Mouse (Mus musculus) forebrain, postnatal 0 days (tissue): ENCODE data around the gene Herc3. TPM values are rescaled to one million over a fixed set of nuclear protein-coding genes. Genes with fewer than 3 reads are reported as not detected.

Experiments used
- ATAC-seq: fragments of 200-750 bp; cut with Nextera tagmentation; 2 replicates; pipeline ENCODE4 v1.8.0; 2017; ENCODE audit warnings: mild to moderate bottlenecking, moderate library complexity
- DNase-seq: peaks from one replicate; pipeline ENCODE4 v3.0.0-alpha.2; 2015
- H3K27ac ChIP-seq: fragments of 300-500 bp; sonication (generic); 2 replicates; pipeline ENCODE4 v1.5.1; 2014; ENCODE audit warnings: low read depth, mild to moderate bottlenecking, antibody characterized with exemption, low read length, moderate library complexity, mixed read lengths
- H3K27me3 ChIP-seq: fragments of 300-500 bp; sonication (generic); 2 replicates; pipeline ENCODE4 v1.6.1; 2014; ENCODE audit warnings: mild to moderate bottlenecking, low read length, mixed read lengths; ENCODE audit not compliant: insufficient read depth
- H3K36me3 ChIP-seq: fragments of 300-500 bp; sonication (generic); 2 replicates; pipeline ENCODE4 v1.6.1; 2014; ENCODE audit warnings: mild to moderate bottlenecking, moderate library complexity; ENCODE audit not compliant: insufficient read depth
- H3K4me1 ChIP-seq: fragments of 300-500 bp; sonication (generic); 2 replicates; pipeline ENCODE4 v1.6.1; 2014; ENCODE audit warnings: antibody characterized with exemption; ENCODE audit not compliant: insufficient read depth
- H3K4me2 ChIP-seq: fragments of 300-500 bp; sonication (generic); 2 replicates; pipeline ENCODE4 v1.6.1; 2014; ENCODE audit warnings: low read depth, mild to moderate bottlenecking, moderate library complexity
- H3K4me3 ChIP-seq: fragments of 300-500 bp; sonication (generic); 2 replicates; pipeline ENCODE4 v1.5.1; 2014; ENCODE audit warnings: low read depth, low read length, mixed read lengths
- H3K9ac ChIP-seq: fragments of 300-500 bp; sonication (generic); 2 replicates; pipeline ENCODE4 v1.6.1; 2014; ENCODE audit warnings: mild to moderate bottlenecking
- H3K9me3 ChIP-seq: fragments of 300-500 bp; sonication (generic); 2 replicates; pipeline ENCODE4 v1.6.1; 2016; ENCODE audit warnings: low read length
- CTCF ChIP-seq: sonication (generic); IDR thresholded peaks from 2 replicates; pipeline ENCODE4 v1.5.1; 2016; ENCODE audit warnings: antibody characterized with exemption, control low read depth, low read depth
- WGBS: fragments of 180-500 bp; shearing (Covaris S2); extraction: QIAGEN DNeasy Blood & Tissue Kit; methylation state at CpG from one replicate; pipeline ENCODE4 v1.1.7; 2014; 5-methylcytosine and 5-hydroxymethylcytosine counted together
- polyA plus RNA-seq: library from polyadenylated mRNA; unstranded; fragments of >200 nt; fragmentation: Nextera tagmentation; extraction: Ambion mirVana; gene quantifications from 2 replicates; pipeline ENCODE4 v1.2.1, GENCODE M21; 2015
- total RNA-seq: library from RNA; depleted of rRNA; stranded (reverse); fragments of >200 nt; gene quantifications from 2 replicates; pipeline ENCODE4 v1.2.3, GENCODE M21; 2014

Herc3 gene
- total and polyA plus RNA-seq, 2 experiments from 2014 or later, result 24.2 to 69.6 TPM

DNA sequence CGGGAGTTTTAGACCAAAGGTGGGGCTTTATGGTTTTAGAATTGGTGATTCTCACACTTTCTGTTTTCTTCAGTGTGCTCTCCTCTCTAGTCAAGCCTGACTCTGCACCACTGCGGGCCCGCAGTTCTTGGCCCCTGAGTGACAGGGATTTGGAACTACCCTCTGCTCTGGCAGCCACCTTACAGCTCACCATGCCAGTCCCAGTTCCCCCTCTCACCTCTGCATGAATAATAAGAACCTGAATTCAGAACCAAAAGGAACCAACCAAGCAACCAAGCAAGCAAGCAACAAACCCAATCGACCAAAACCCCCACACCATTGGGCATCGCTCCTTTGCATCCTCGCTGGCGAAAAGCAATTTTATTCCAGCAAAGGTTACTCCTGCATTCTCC lies 429 bp upstream of the Herc3 start:
- no peak for TF ChIP-seq CTCF
- Histone ChIP-seq H3K27ac (peak overlapping the region; percentile 75), H3K4me3 (peak overlapping the region; percentile 85), H3K9ac (peak overlapping the region; percentile 78), H3K9me3 (no peaks in the 10 kb centered on the region), H3K36me3 (no peaks in the 10 kb centered on the region), H3K27me3 (no peaks in the 10 kb centered on the region), H3K4me1 (peaks cover 6% of the 10 kb centered on the region; the same call in 1 of the 2 replicates), H3K4me2 (peak overlapping the region; percentile 71)
- DNase-seq (no peak), ATAC-seq (peak; percentile 26)
- WGBS, result 7% methylated on average over 7 of the region's 7 CpGs

DNA sequence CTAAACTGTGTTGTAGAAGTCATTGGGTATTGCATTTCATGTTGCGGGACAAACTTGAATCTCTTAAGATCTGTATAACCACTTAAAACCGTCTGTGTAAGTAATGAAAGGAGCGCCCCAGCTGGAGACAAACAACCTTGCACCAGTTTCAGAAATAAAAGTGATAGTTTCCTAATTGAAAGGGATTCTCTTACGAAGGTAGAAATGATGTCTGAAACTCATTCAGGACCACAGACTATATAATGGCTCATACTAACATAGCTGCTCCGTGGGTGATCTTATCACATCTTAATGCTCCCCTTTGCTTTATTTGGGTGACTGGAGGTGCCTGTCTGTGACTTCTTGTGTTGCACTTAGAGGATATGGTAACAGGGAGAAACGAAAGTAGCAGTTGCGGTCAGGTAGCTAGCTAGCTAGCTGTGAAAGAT lies 1.3 kb downstream of the Herc3 start:
- Histone ChIP-seq H3K9ac (peak overlapping the region; percentile 78; the same call in 1 of the 2 replicates), H3K27ac (no peak overlapping the region), H3K27me3 (no peaks in the 10 kb centered on the region), H3K4me3 (peak overlapping the region; percentile 85), H3K4me2 (peak overlapping the region; percentile 71), H3K36me3 (no peaks in the 10 kb centered on the region), H3K9me3 (no peaks in the 10 kb centered on the region), H3K4me1 (peaks cover 6% of the 10 kb centered on the region; the same call in 1 of the 2 replicates)
- peak; percentile 61 for DNase-seq
- 24% methylated on average over 7 of the region's 7 CpGs for WGBS
- ATAC-seq, result peak; percentile 21; the same call in 1 of the 2 replicates
- peak; percentile 51 for TF ChIP-seq CTCF

DNA sequence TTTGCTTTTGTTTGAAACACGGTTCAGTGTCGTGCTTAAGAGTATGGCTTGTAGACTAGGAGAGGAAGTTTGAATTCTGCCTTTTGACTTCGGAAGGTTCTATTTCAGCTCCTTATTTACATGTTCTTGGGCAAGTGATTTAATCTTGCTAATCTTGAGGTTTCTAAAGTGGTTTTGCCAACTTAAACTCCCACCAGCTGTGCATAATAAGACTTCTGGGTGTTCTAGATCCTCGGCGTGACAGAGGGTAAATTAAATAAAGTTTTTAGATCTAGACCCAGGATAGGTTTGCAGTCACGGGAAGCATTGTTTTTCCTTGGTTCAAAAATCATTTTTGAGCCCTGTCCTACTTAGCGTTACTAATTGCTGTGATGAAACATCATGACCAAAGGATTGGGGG lies 3.2 kb downstream of the Herc3 start:
- H3K36me3 ChIP-seq, result no peaks in the 10 kb centered on the region
- H3K9ac ChIP-seq, result no peak overlapping the region
- no peaks in the 10 kb centered on the region for H3K9me3 ChIP-seq
- peaks cover 10% of the 10 kb centered on the region; the same call in 1 of the 2 replicates for H3K4me1 ChIP-seq
- no peak overlapping the region for H3K27ac ChIP-seq
- H3K4me2 ChIP-seq, result no peak overlapping the region
- no peaks in the 10 kb centered on the region for H3K27me3 ChIP-seq
- ATAC-seq (no peak), DNase-seq (no peak)
- no peak for TF ChIP-seq CTCF
- no peak overlapping the region for H3K4me3 ChIP-seq
- 85% methylated on average over 7 of the region's 7 CpGs for WGBS

DNA sequence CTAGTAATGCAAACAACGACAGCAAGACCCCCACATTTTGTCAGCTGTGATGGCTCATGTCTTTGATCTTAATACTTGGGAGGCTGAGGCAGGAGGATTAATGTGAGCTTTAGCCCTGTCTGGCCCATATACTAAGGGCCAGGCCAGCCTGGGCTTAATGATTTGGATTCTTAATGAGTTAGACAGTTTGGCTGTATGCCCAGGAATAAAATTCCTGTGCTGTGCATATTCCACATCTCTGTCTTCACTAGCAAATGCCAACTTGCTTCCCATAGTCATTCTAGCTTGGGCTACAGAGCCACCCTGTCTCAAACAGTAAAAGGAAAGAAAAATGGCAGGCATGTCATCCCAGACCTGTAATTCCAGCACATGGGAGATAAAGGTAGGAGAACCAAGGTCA lies 4.3 kb downstream of the Herc3 start:
- Histone ChIP-seq H3K27me3 (no peaks in the 10 kb centered on the region), H3K27ac (no peak overlapping the region), H3K9ac (no peak overlapping the region), H3K9me3 (no peaks in the 10 kb centered on the region), H3K4me2 (no peak overlapping the region), H3K36me3 (no peaks in the 10 kb centered on the region), H3K4me3 (no peak overlapping the region), H3K4me1 (peaks cover 10% of the 10 kb centered on the region; the same call in 1 of the 2 replicates)
- no peak for DNase-seq
- TF ChIP-seq CTCF, result no peak
- WGBS, result 68% methylated on average over 1 of the region's 1 CpGs
- no peak for ATAC-seq

DNA sequence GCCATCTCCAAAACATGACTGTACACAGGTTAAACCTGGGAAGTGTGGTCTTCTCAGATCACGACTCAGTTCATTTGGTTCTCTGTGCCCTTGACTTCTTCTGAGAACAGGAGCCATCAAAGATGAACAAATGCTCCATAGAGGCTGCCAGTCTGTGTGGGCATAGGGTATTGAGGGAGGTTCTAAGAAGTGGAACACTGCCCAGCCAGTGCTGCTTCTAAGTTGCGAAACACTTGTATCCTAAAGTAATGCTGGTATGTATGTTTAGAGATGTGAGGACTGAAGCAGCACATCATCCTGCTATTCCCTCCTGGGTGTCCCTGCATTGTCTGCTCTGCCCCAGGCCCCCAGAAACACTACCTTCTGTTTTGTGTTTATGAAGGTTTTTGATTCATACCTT lies 5.2 kb downstream of the Herc3 start:
- no peak for DNase-seq
- H3K4me3 ChIP-seq, result no peak overlapping the region
- H3K27ac ChIP-seq, result no peak overlapping the region
- no peaks in the 10 kb centered on the region for H3K9me3 ChIP-seq
- TF ChIP-seq CTCF, result no peak
- no peak for ATAC-seq
- no peaks in the 10 kb centered on the region for H3K27me3 ChIP-seq
- peaks cover 10% of the 10 kb centered on the region; the same call in 1 of the 2 replicates for H3K4me1 ChIP-seq
- H3K4me2 ChIP-seq, result no peak overlapping the region
- WGBS, result 65% methylated on average over 2 of the region's 2 CpGs
- H3K36me3 ChIP-seq, result no peaks in the 10 kb centered on the region
- H3K9ac ChIP-seq, result no peak overlapping the region

DNA sequence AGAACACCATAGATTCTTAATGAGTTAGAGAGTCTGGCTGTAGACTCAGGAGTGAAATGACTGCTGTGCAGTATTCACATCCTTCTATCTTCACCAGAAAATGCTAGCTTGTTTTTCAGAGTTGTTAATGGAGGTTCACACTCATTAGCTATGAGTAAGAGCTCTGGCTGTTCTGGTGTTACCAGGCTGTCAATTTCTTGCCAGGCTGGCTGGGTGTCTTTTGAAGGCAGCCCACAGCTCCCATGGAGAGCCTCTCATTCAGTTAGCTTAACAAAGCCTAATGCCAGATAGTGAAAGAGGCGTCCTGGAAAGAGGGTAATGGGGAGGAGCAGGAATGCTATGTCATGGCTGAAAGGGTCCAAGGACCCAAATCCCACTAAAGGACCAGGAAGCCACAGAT lies 6.7 kb downstream of the Herc3 start:
- DNase-seq (peak; percentile 60), ATAC-seq (peak; percentile 85)
- no peaks in the 10 kb centered on the region for H3K36me3 ChIP-seq
- peaks cover 10% of the 10 kb centered on the region; the same call in 1 of the 2 replicates for H3K4me1 ChIP-seq
- no peak overlapping the region for H3K9ac ChIP-seq
- 3% methylated on average over 1 of the region's 1 CpGs for WGBS
- no peak overlapping the region for H3K4me3 ChIP-seq
- no peak overlapping the region for H3K4me2 ChIP-seq
- peak overlapping the region; percentile 30; the same call in 1 of the 2 replicates for H3K27ac ChIP-seq
- H3K9me3 ChIP-seq, result no peaks in the 10 kb centered on the region
- no peaks in the 10 kb centered on the region for H3K27me3 ChIP-seq
- no peak for TF ChIP-seq CTCF

DNA sequence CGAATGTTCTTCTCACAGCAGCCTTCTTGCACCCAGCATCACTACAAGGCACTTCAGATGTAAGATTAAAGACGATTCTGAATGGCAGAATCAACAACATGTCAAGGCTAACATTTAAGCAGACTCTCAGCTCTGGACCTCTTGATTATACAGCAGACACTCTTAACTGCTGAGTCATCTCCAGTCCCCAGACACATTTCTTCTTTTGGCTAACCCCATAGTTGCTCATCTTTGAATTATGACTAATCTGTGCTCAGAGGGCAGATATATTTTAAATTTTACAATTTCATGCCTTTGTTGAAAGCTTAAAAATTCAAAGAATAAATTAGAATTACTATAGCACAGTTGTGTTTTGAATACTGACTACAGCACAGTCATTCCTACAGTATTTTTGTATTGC lies 9.9 kb downstream of the Herc3 start:
- Histone ChIP-seq H3K27me3 (no peaks in the 10 kb centered on the region), H3K4me2 (no peak overlapping the region), H3K4me3 (no peak overlapping the region), H3K36me3 (no peaks in the 10 kb centered on the region), H3K4me1 (peaks cover 5% of the 10 kb centered on the region; the same call in 1 of the 2 replicates), H3K27ac (no peak overlapping the region), H3K9ac (no peak overlapping the region), H3K9me3 (no peaks in the 10 kb centered on the region)
- 57% methylated on average over 2 of the region's 2 CpGs for WGBS
- DNase-seq, result no peak
- no peak for TF ChIP-seq CTCF
- no peak for ATAC-seq
